Mouse (Mus musculus) heart, postnatal 10 days (tissue): ENCODE data around the gene Peak1. TPM values are rescaled to one million over a fixed set of nuclear protein-coding genes. Genes with fewer than 3 reads are reported as not detected.
A peak's percentile ranks its signal among the peaks of the same experiment; 100 is the strongest.
"Not testable (repeated sequence)": the region's sequence is repeated elsewhere in the genome, so short reads cannot be mapped to it uniquely, and the experiment has no call there.

Experiments used
- DNase-seq, 2 experiments: peaks; one replicate each; pipeline ENCODE4 v3.0.0; 2021
- intact Hi-C: fragments of 180-260 bp; cut with DNase I; formaldehyde crosslinking; loops from one replicate; pipeline ENCODE4 v1.15.1; 2025
- total RNA-seq, 2 experiments: library from RNA; stranded (reverse); gene quantifications; 2 replicates each; pipeline ENCODE4 v1.2.3; 2021

The Peak1 gene
- 10 to 100 TPM; 44.6 to 53.4 TPM for total RNA-seq

DNA sequence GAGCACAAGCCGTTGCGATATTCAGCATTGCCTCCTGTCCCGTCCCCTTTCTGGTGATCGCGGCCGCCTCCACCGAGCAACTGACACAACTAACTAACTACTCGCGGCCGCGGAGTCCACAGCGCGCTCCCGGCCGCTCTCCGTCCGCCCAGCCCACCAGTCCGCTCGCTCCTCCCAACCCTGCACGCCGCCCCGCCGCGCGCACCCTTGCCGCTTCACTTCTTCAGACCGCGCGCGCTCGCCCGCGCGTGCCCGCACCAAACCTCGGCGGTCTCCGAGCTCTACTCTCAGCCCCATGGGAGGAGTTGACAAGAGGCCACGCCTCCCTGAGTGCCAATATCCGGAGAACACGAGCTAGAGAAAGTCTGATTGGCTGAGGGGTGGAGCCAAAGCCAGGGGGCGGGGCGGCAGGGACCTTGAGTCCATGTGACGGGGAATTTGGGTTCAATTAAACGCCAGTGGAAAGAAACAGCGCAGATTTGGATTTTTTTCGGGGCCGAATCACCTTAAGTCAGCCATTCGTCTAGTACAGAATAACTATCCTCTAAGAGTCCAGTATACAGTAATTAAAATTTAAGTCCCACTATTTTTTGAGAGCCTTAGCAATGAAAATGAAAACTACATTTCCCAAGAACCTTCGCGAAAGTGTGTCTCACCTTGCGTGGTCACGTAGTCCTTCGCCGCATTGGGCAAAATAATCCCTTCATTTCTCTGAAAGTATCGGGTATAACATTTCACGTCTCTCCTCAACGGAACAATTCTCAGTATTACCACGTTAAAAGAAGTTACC is at the start of gene Peak1, which contains the start of gene Hmg20a:
TSS of gene Peak1 (minus strand) at position 120 of the 790 bp plus-strand sequence.
TSS of gene Hmg20a (plus strand) at position 662 of the 790 bp plus-strand sequence.
- intact Hi-C loops, result loop anchor here (1.0 to 10.0 kb wide), 6 partner anchors 47 to 206 kb away; no protein-coding TSS in a partner anchor
- peak; percentile 100 for DNase-seq

GRCm38 (mm10) chr9:56466251-56466650 is 48.4 kb upstream of the Peak1 start:
- intact Hi-C loops, result loop anchor here (5.0 kb wide), 1 partner anchor 36 kb away; no protein-coding TSS in a partner anchor
- no peak for DNase-seq

DNA sequence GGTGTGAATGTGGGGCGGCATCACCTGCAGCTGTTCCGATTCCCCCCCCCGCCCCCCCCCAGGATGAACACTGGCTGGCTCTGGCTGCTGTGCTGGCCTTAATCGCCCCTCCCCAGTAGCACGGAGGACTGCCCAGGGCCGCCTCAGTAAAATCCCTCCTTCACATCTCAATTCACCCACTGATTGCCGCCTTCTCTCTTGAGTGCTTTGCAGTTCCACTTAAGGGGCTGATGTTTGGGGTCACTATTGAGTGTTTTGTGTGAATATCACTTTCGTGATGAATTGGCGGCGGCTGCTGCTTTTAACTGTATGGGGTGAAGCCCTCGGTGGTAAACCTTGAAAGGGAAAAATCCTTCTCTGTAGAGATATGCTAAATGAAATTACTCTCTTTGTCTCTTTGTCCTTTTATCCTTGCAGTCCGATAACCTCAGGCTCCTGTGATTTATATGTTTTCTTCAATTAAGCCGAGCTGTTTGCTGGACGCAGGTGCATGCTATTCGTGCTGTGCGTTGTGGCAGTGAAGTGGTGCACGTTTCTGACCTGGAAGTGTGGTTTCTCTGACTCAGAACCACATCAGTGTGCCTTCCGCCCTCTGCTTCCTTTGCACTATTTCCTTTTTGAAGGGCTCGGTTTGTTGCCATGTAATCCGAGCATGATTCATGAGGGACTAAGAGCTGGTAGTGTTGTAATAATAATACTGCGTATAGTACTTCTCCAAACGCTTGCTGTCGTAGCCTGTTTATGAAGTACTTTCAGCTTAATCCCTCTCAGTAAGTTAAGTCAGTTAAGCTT is 47.2 kb upstream of the Peak1 start:
- DNase-seq, result peak; percentile 46 to 50
- intact Hi-C loops, result loop anchor here (2.0 to 5.0 kb wide), 2 partner anchors 37 to 46 kb away; partner anchors contain the start of genes Hmg20a and Peak1

DNA sequence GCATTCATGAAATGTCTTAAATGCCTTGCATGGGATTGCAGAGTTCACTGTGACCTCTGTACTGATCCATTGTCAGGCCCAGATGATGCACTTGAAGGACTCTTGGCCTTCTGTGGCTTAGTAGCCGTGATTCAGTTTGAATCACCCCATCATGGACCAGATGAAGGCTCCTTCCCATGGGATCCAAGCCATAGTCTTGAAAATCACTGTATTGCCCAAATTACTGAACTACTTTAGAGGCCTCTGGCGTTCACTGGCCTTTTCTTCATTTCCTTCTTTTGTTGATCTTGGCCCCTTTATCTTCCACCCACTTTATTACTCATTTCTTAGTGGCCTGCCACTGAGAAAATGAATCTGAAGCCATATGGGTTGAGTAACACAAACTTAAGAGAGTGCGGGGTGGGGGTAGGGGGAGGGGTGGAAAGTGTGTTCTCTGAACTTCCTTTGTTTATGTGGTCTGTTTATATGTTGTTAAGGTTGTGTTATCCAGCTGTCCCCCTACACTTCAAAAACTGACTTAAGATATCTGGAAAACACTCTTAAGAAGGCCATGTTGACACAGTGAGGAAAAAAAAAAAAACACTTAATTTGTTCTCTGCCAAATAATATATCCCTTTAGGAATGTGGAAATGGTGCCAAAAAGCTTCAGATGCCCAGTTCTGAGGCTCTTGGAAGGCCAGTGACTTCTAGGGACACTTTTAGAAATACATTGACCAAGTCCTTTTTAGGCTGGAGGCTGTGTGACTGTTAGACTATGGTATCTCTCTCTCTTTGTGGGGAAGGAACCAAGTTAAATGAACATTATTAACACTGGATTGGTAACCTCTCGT is 46.0 kb upstream of the Peak1 start:
- intact Hi-C loops, result loop anchor here (2.0 kb wide), 1 partner anchor 45 kb away; the partner anchor contains the start of genes Hmg20a and Peak1
- peak; percentile 62 to 63 for DNase-seq

DNA sequence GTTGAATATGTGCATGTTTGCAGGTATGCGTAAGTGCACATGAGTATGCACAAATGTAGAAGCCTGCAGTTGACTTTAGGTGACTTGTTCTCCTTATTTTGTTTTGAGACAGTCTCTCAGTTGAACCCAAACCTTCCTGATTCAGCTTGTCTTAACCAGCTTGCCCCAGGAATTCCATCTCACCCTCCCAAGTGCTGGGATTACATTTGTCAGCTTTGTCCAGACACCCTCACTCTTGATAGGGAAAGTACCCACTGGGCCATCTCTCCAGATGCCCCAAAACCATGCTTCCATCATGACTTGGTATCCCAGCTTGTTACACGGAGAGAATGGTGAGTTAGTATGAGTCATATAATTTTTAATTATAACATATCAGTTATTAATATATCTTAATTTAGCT is 45.2 kb upstream of the Peak1 start:
- no peak for DNase-seq
- intact Hi-C loops, result no loop called here

DNA sequence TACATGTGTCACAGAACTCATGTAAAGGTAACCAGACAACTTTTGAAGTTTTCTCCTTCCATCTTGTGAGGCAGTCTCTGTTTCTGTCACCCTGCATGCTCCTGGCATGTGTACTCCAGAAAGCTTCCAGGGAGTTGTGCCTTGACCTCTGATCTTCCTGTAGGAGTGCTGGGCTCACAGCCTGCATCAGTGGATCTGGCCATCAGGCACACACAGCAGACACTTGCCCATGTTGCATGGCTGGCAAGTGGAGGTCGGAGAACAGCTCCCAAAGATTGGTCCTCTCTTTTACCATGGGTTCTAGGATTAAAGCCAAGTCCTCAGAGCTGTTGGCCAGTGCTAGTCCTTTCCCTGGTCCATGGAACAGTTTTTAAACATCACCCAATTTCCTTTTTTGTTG is 44.7 kb upstream of the Peak1 start:
- intact Hi-C loops, result no loop called here
- peak in 1 of 2 experiments; percentile 12 for DNase-seq

DNA sequence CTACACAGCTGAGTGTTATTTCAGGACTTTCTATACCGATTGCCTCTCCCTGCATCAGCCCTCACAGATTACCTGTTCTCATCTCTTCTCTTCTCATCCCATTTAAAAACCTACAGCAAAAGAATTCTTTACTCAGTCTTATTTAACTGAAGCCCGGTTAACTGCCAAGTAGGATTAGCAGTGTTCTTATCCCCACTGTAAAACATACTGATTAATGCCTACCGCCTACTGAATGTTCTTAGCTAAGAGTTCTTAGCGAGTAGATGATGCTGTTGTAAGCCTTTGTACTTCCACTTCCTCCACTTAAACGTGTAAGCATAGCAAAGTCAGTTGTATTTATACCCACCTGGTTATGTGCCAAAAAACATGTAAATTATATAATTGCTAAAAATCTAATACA is 43.1 kb upstream of the Peak1 start:
- DNase-seq, result no peak
- intact Hi-C loops, result no loop called here

GRCm38 (mm10) chr9:56456426-56456825 is 38.6 kb upstream of the Peak1 start:
- intact Hi-C loops, result no loop called here
- no peak for DNase-seq

DNA sequence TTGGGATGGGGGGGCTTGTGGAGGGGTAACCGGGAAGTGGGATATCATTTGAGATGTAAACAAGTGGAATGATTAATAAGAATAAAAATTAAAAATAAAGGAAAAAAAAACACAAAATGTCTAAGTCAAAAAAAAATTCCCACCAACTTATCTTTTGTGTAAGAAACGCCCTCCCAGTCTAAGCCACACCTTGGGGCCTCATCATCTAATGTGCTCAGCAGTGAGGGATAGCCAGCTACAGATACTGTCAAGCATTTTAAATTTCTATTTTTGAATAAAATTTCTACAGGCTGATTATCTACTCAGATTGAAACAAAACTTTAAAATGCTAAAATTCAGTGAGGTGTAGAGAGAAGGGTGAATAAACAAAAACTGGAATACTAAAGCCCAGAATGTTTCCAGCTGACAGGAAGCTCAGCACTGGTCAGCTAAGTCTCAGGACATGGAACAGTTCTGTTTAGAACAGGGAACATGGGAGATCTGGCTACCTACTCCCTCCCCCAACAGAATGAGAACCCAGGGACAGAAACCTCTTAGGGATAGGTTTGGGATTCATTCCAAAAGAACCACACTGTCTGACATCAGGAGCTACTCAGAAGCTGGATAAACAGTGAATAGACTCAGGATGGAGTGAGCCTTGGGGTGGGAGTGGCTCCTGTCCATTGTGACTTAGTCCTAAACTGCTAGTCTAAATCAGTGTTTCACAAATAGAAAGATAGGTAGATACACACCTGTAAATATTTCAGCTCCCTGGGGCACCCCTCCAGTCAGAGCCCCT is 35.4 kb upstream of the Peak1 start:
- DNase-seq, result no peak
- intact Hi-C loops, result no loop called here

DNA sequence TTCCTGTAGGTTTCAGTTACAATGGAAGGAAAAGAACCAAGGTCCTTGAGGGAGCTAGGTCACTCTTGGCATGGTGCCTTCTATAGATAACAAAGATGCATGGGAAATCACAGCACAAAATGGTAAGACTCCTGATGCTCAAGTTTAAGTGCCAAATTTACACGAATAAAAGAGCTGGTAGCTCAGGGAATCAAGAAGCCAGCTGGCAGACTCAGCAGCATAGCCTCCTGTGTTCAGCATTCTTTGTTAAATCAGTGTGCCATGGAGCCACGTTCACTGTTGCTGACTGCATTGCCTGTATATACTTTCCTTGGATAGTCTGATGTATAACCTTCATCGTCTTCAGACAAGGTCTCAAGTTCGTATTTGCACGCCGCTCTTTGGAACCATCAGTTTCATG is 33.7 kb upstream of the Peak1 start:
- intact Hi-C loops, result no loop called here
- no peak for DNase-seq

GRCm38 (mm10) chr9:56439699-56440098 is 21.8 kb upstream of the Peak1 start:
- DNase-seq, result no peak
- intact Hi-C loops, result no loop called here

DNA sequence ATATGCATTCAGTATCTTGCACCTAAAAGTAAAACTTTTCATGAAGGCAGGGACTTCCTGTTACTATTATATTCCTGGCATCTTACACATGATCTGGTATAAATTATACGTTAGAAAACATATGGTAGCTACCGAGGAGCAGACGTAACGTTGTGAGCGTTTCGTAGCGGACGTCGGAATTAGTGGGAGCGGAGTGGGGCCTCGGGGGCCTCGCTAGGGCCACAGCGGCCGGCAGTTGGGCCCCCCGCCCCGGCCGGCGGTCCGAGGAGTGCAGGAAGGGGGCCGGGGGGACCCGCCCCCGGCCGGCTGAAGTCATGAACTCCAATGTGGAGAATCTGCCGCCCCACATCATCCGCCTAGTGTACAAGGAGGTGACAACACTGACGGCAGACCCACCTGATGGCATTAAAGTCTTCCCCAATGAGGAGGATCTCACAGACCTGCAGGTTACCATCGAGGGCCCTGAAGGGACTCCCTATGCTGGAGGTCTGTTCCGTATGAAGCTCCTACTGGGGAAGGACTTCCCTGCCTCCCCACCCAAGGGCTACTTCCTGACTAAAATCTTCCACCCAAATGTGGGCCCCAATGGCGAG is 19.5 kb upstream of the Peak1 start:
- DNase-seq, intact Hi-C loops: not testable (repeated sequence)

DNA sequence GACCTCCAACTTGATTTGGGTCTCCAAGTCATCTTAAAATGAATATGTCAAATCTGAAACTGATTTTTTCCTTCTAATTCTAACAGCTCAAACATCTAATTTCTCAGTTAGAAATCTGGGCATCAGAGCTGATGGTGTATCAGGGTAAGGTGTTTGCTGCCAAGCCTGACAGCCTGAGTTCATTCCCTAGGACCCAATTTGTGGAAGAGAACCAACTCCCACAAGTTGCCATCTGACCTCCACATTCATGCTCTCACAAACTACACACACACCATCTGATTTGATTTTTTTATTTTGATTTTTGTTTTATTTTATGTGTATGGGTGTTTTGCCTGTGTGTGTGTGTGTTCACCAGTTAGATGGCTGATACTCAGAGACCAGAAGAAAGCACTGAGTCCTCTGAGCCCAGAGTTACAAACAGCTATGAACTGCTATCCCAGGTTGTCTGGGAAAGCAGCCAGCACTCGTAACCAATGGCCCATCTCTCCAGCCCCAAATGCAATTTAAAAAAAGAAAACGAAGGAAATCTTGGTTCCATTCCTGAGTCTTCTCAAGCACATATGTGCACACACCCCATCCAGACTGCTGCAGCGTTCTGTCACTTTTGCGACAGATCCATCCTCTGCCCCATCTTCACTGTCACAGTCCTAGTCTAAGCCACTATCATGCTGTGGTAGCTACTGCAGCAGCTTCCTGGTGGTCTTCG is 18.1 kb upstream of the Peak1 start:
- intact Hi-C loops, result no loop called here
- no peak for DNase-seq

- DNase-seq, result no peak
- intact Hi-C loops, result no loop called here
Measured at GRCm38 (mm10) chr9:56424861-56425260, 7.0 kb upstream of the Peak1 start.

DNA sequence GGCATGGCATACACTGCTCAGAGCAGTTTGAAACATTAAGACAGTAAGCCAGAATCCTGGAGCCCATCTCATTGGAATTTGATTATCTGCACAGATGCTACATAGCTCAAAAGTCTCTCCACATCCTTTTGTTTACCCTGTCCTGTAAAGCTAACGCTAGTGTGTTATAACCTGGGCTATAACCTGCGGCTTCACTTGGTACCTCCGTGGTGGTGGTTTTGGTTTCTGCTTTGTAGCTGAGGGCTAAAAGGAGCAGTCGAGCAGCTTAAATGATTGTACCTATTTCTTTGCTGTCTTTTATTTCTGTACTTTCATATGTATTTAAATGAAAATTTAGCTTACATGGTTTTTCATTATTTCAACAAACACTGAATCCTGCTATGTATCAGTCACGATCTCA is 4.1 kb upstream of the Peak1 start:
- DNase-seq, result no peak
- intact Hi-C loops, result no loop called here

DNA sequence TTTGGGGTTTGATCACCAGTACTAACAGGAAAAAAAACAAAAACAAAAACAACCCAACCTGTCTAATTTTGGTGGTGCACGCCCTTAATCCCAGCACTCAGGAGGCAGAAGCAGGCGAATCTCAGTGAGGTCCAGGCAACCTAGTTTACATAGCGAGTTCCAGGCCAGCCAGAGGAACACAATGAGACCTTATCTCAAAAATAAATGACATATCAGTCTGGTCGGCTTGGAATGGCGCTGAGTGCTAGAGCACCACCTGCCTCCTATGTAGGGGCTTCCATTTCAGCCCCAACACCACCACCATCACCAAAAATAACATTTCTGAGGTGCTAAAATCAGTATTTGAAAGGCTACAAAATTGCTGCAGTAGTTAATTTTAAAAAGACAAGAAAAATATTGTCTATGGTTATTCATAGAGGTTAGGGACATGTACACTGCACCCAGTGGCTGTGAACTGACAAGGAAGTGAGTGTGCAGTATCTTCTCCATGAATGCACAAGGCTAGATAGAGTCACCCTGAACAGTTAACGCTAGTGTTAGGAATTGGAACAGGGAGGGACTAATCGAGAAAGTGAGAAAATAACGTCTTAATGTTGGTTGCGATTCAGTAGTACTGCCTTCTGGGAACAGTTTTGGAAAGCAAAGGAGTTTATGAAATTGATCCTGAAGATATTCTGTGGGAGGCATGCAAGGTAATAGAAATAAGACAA is 3.2 kb upstream of the Peak1 start:
- intact Hi-C loops, result no loop called here
- no peak for DNase-seq

DNA sequence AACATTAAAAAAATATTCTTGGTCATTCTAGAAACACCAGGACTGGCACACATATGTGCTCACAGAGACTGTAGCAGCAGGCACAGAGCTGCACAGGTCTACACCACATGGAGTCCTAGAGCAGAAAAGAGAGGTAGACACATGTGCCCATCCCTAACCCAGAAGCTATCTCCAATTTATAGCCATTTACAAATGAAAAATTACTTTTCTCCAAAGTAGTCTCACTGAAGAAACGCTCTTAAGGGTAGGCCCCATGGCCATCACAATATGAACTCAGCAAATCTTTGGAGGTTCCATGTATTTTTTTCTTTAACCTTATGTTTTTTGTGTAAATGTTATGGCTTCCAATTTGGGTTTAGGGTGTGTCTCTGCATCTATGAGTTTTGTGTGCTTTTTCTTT is 2.4 kb upstream of the Peak1 start:
- DNase-seq, result no peak
- intact Hi-C loops, result no loop called here

- peak; percentile 89 to 91 for DNase-seq
- intact Hi-C loops, result loop anchor here (2.0 to 10.0 kb wide), 3 partner anchors 46 to 206 kb away; no protein-coding TSS in a partner anchor
Measured at GRCm38 (mm10) chr9:56418738-56419239, 922 bp upstream of the Peak1 start.
